11 mouse cellular contexts compared by ENCODE assay signal in the genomic region with DNA sequence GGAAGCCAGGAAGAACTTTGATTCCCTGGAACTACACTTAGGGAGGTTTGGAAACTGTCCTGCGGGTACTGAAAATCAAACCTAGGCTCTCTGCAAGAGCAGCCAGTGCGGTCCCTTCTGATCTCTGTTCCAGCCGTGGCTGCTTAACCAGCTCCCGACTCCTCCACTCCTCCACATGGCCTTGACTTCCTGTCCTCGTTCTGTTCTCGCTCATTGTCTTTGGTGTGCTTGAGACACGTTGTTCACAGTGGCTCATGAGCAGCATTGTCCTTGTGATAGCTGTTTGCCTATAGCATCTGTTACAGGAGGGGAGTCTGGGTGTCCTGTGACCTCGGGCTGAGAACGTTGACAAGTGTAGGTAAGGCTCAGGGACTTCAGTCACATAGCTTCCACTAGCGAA. TPM values are rescaled to one million over a fixed set of nuclear protein-coding genes. Genes with fewer than 3 reads are reported as not detected.
"Had no signal": no experiment of that assay in that cellular context is flagged by ENCODE, and none has a peak within 500 bp of the region (broad histone marks: within the 10 kb centered on the region; RNA-seq: fewer than 3 reads in every experiment).

No protein-coding gene starts in this region.

- DNase-seq: kidney, adult 11 months; kidney, postnatal 36 days; layer of hippocampus, adult 9-11 months; layer of hippocampus, postnatal 36 days; liver, embryonic 13.5 days; liver, postnatal 0 days; lung, postnatal 36 days; right cerebral cortex, postnatal 14 days; thymus, adult 18-20 months; thymus, postnatal 25 days had no signal

RNA-seq across cellular contexts. Expression of gene Slc4a11, which starts 20.1 kb away (rescaled TPM):
- total RNA-seq: megakaryocyte progenitor cell, adult 5-6 weeks had no signal
- polyA plus RNA-seq: liver, postnatal 0 days had no signal
